Mouse (Mus musculus): ENCODE measurements at regions not wholly inside any gene's neighbourhood (a gene's known extent, or its start where the extent isn't known, plus 50 kb on each side); places are given as distances from the start of the nearest gene placed in this dataset.

DNA sequence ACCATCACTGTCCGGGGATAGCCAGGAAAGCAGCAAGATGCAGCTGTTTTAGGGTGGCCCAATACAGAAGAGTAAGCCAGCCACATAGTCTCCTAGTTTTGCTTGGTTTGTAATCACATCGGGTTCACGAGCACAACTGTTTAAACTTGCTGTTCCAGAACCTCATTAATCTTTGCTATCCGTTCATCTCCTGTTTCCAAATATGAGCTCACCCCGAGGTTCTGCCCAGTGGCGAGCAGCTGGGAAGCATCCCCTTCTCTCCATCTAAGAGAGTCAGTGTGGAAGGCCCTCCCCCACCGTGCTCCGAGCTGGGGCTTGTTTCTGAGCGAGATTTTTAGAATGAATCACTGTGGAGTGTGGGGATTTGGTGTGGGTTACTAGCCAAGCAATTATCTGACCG, 183.5 kb downstream of the Phlda1 start:
- TF ChIP-seq GATA1 (IDR thresholded peaks at IDR 0.05; ENCODE audit: low read length) (no peak), TAL1 (IDR thresholded peaks at IDR 0.05; ENCODE audit: low read length) (no peak)
